Mouse (Mus musculus) brain, embryonic 14.5 days (tissue): ENCODE data around the gene Ranbp9. TPM values are rescaled to one million over a fixed set of nuclear protein-coding genes. Genes with fewer than 3 reads are reported as not detected.

Experiments
- DNase-seq: peaks from one replicate; pipeline ENCODE4 v3.0.0-alpha.2; 2011; ENCODE audit warnings: low read depth
- CTCF ChIP-seq: fragments of 200-500 bp; IDR thresholded peaks from 2 replicates; pipeline ENCODE4 v1.5.1; 2012; ENCODE audit warnings: inconsistent platforms, mild to moderate bottlenecking, moderate library complexity, borderline replicate concordance; ENCODE audit not compliant: insufficient read depth, insufficient read length; ENCODE audit errors: extremely low read depth
- POLR2A ChIP-seq: fragments of 200-500 bp; IDR thresholded peaks from 2 replicates; pipeline ENCODE4 v1.6.1; 2012; ENCODE audit warnings: mild to moderate bottlenecking, inconsistent platforms, borderline replicate concordance; ENCODE audit not compliant: poor library complexity, insufficient read depth, insufficient read length, severe bottlenecking; ENCODE audit errors: extremely low read depth
- polyA plus RNA-seq: library from polyadenylated mRNA; depleted of rRNA; stranded (reverse); fragments of >200 nt; gene quantifications from 2 replicates; pipeline ENCODE4 v1.2.3, GENCODE M21; 2012

Gene Ranbp9
- polyA plus RNA-seq, 1 experiment, result 49.5 TPM

- peak; percentile 61 for DNase-seq
- no peak for TF ChIP-seq CTCF
- no peak for TF ChIP-seq POLR2A
Measured at GRCm38 (mm10) chr13:43493058-43493481, 12.0 kb upstream of the Ranbp9 start.

DNA sequence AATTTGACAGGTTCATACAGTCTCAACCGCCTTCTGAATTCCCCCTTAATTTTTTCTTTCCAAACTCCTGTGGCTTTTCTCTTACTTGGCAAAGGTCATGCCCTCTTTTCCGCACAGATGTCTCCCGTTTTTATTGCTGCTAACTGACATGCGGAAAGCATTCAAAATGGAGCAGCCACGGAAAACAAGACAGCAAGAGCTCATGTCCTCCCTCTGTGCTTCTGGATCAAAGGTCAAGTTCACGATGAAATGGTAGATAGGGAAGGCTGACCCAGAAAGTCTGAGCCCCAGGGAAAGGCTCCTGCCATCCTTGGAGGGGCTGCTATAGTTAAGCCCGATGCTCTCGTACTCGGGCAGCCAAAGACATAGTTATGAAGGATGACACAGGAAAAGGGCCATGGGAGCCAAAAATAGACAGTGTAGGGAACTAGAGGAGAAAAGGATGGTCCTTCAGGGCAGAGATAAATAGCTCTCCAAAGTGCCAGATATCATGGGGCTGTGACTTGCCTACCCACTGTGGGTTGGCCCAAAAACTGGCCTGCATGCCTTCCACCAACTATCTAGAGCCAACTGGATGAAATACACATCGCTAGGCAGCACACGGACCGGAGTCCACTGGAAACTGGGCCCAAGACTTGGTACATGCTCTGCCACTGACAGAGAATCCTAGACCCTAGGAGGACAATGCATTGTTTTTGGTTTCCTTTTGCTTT is 5.6 kb upstream of the Ranbp9 start:
- no peak for TF ChIP-seq CTCF
- no peak for TF ChIP-seq POLR2A
- no peak for DNase-seq

DNA sequence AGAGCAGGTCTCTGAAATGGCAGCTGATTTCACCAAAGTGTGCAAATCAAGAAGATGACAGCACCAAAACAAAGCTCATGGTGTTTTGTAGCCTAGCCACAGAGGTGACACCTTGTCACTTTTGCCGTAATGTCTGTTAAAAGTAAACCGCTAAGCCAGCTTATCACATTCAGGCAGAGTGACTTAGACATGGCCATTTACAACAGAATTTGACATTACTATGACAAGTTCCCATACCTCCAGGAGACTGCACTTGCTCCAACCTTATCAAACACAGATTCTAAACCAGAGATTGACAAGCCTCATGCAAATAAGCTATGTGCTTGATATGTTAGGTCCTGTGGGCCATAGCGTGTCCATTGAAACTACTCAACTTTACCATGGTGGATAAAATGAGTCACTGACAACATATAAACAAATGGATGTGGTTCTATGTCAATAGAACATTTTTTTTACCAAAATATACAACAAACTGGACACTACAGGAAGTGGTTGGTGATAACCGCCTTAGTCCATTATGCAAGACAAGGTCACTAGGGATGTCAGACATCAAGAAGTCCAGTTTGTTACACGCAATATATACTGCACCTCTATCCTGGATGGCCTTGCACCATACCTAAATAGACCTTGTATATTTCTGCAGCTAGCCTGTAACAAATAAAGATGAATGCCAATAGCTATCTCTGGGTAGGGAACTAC is 4.3 kb upstream of the Ranbp9 start:
- DNase-seq, result no peak
- TF ChIP-seq POLR2A, result no peak
- TF ChIP-seq CTCF, result no peak

DNA sequence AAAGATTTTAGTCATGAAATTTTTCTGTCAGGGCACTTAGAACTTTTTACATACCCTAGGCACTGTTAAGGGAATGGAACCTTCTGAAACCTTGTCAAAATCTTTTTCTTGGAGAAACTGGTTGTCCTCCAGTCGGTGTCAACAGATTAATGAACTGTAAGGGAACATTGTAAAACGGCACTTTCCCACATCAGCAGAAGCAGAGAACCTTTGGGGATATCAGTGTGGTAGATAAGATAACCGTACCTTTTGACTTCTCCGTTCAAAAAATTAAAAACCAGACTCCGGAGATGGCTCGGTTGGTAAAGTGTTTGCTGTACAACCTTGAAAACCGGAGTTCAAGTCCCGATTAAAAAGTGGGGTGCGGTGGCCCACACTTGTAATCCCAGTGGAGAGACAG is 1.7 kb upstream of the Ranbp9 start:
- TF ChIP-seq POLR2A (no peak), CTCF (no peak)
- DNase-seq, result no peak

- TF ChIP-seq POLR2A (no peak), CTCF (no peak)
- DNase-seq, result no peak
Measured at GRCm38 (mm10) chr13:43481859-43482245, 770 bp upstream of the Ranbp9 start.

- TF ChIP-seq CTCF (no peak), POLR2A (no peak)
- DNase-seq, result no peak
Measured at GRCm38 (mm10) chr13:43480595-43480956, 506 bp downstream of the Ranbp9 start.

GRCm38 (mm10) chr13:43479767-43480571 is 1.1 kb downstream of the Ranbp9 start:
- TF ChIP-seq CTCF (no peak), POLR2A (0 out of 2 replicates have a peak, but pooled peaks have one; percentile 9)
- DNase-seq, result peak; percentile 65

DNA sequence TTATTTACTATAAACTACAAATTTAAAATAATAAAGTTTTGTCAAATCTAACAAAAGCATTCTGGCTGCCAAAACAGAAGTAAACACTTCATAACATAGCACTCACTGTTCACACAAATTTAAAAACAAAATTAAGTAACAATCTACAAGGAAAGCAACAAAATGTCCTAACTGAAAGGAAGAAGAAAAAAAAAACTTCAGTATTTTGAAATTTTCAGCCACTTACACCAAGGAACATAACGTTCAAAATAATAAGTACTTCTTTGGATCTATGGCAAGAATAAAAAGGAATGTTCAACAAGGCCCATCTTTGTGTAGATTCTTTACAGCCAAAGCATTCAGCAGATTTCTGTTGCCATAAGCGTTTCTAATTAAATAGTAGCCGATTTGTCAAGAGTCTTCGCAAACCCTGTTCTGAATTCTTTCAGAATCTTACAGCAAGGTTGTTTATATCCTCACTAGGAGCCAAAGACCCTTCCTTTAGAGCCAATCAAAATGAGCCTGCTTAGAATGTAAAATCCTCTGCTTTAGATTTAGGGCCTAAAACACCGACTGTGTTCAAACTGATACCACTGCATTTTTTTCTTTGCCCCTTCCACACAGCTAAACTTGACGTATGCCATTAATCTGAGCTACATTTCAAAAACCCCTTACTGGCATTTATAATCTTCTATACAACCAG is 1.9 kb downstream of the Ranbp9 start:
- no peak for TF ChIP-seq CTCF
- TF ChIP-seq POLR2A, result no peak
- peak; percentile 66 for DNase-seq

- peak; percentile 42 for DNase-seq
- TF ChIP-seq CTCF (no peak), POLR2A (no peak)
Measured at GRCm38 (mm10) chr13:43478586-43478985, 2.5 kb downstream of the Ranbp9 start.

GRCm38 (mm10) chr13:43477098-43477697 is 3.9 kb downstream of the Ranbp9 start:
- no peak for DNase-seq
- TF ChIP-seq CTCF (no peak), POLR2A (no peak)
